Mouse (Mus musculus) hindbrain, embryonic 14.5 days (tissue): ENCODE measurements around the gene Ajm1. TPM values are rescaled to one million over a fixed set of nuclear protein-coding genes. Genes with fewer than 3 reads are reported as not detected.

Experiments used
- ATAC-seq: fragments of 200-750 bp; cut with Nextera tagmentation; 2 replicates; pipeline ENCODE4 v1.8.0; 2017; ENCODE audit warnings: moderate number of reproducible peaks, mild to moderate bottlenecking, moderate TSS enrichment, moderate library complexity; ENCODE audit not compliant: low FRiP score
- DNase-seq: peaks from one replicate; pipeline ENCODE4 v3.0.0-alpha.2; 2015; ENCODE audit warnings: low spot score
- H3K27ac ChIP-seq: fragments of 300-500 bp; sonication (generic); 2 replicates; pipeline ENCODE4 v1.5.1; 2014; ENCODE audit warnings: mild to moderate bottlenecking, moderate library complexity
- H3K27me3 ChIP-seq: fragments of 300-500 bp; sonication (generic); 2 replicates; pipeline ENCODE4 v1.6.1; 2014; ENCODE audit warnings: mild to moderate bottlenecking, low read length, mixed read lengths; ENCODE audit not compliant: control insufficient read depth, insufficient read depth
- H3K36me3 ChIP-seq: fragments of 300-500 bp; sonication (generic); replicated peaks from 2 replicates; pipeline ENCODE4 v1.6.1; 2014; ENCODE audit not compliant: control insufficient read depth, insufficient read depth
- H3K4me1 ChIP-seq: fragments of 300-500 bp; sonication (generic); replicated peaks from 2 replicates; pipeline ENCODE4 v1.6.1; 2014; ENCODE audit warnings: antibody characterized with exemption, low read length, mixed read lengths; ENCODE audit not compliant: control insufficient read depth, insufficient read depth
- H3K4me2 ChIP-seq: fragments of 300-500 bp; sonication (generic); replicated peaks from 2 replicates; pipeline ENCODE4 v1.6.1; 2014; ENCODE audit warnings: mild to moderate bottlenecking, moderate library complexity
- H3K4me3 ChIP-seq: fragments of 300-500 bp; sonication (generic); replicated peaks from 2 replicates; pipeline ENCODE4 v1.5.1; 2014; ENCODE audit warnings: mild to moderate bottlenecking, low read length
- H3K9ac ChIP-seq: fragments of 300-500 bp; sonication (generic); 2 replicates; pipeline ENCODE4 v1.6.1; 2014
- H3K9me3 ChIP-seq: fragments of 300-500 bp; sonication (generic); 2 replicates; pipeline ENCODE4 v1.6.1; 2016; ENCODE audit warnings: low read length; ENCODE audit not compliant: control insufficient read depth
- WGBS: fragments of 180-500 bp; shearing (Covaris S2); extraction: QIAGEN DNeasy Blood & Tissue Kit; methylation state at CpG from one replicate; pipeline ENCODE4 v1.1.7; 2014; 5-methylcytosine and 5-hydroxymethylcytosine counted together
- polyA plus RNA-seq: library from polyadenylated mRNA; unstranded; fragments of >200 nt; fragmentation: Nextera tagmentation; extraction: Ambion mirVana; gene quantifications from 2 replicates; pipeline ENCODE4 v1.2.1, GENCODE M21; 2014

Ajm1 gene
- 10.8 and 12.7 TPM in 2 replicates for polyA plus RNA-seq

GRCm38 (mm10) chr2:25581294-25581864 is at the start of gene Ajm1:
Gene Ajm1 (minus strand): TSS chr2:25581757.
- WGBS, result 7% methylated on average over 19 of the region's 19 CpGs
- H3K9me3 ChIP-seq, result no peaks in the 10 kb centered on the region
- peaks cover 48% of the 10 kb centered on the region for H3K36me3 ChIP-seq
- DNase-seq (peak; percentile 90), ATAC-seq (peak; percentile 83)
- peak within 1 kb of the TSS; percentile 54 for H3K27ac ChIP-seq
- H3K9ac ChIP-seq, result peak within 1 kb of the TSS; percentile 60
- peaks cover 32% of the 10 kb centered on the region for H3K4me1 ChIP-seq
- H3K4me3 ChIP-seq, result peak within 1 kb of the TSS; percentile 44
- peak within 1 kb of the TSS; percentile 54 for H3K4me2 ChIP-seq
- peaks cover 46% of the 10 kb centered on the region for H3K27me3 ChIP-seq

- Histone ChIP-seq H3K9ac (no peak overlapping the region), H3K9me3 (no peaks in the 10 kb centered on the region), H3K27me3 (no peaks in the 10 kb centered on the region), H3K27ac (no peak overlapping the region), H3K4me2 (no peak overlapping the region), H3K4me3 (no peak overlapping the region), H3K4me1 (no peaks in the 10 kb centered on the region), H3K36me3 (no peaks in the 10 kb centered on the region)
- no peak for DNase-seq
- ATAC-seq, result no peak
- 31% methylated on average over 4 of the region's 4 CpGs for WGBS
These were observed 47.2 kb upstream of the Ajm1 start for GRCm38 (mm10) chr2:25628738-25629137.

- H3K9me3 ChIP-seq, result no peaks in the 10 kb centered on the region
- DNase-seq (no peak), ATAC-seq (no peak)
- H3K27me3 ChIP-seq, result no peaks in the 10 kb centered on the region
- no peak within 1 kb of the TSS for H3K9ac ChIP-seq
- no peak within 1 kb of the TSS for H3K27ac ChIP-seq
- H3K4me1 ChIP-seq, result no peaks in the 10 kb centered on the region
- no peaks in the 10 kb centered on the region for H3K36me3 ChIP-seq
- WGBS, result 83% methylated on average over 6 of the region's 6 CpGs
- H3K4me2 ChIP-seq, result no peak within 1 kb of the TSS
- no peak within 1 kb of the TSS for H3K4me3 ChIP-seq
These were observed 46.3 kb upstream of the Ajm1 start, which contains the start of gene Fcna for GRCm38 (mm10) chr2:25627811-25628210. Gene Fcna (minus strand): TSS chr2:25628030.

- WGBS, result 59% methylated on average over 5 of the region's 5 CpGs
- Histone ChIP-seq H3K27ac (no peak overlapping the region), H3K9me3 (no peaks in the 10 kb centered on the region), H3K4me1 (peaks cover 5% of the 10 kb centered on the region; the same call in 1 of the 2 replicates), H3K4me3 (no peak overlapping the region), H3K9ac (no peak overlapping the region), H3K36me3 (no peaks in the 10 kb centered on the region), H3K27me3 (no peaks in the 10 kb centered on the region), H3K4me2 (no peak overlapping the region)
- DNase-seq (no peak), ATAC-seq (no peak)
These were observed 44.4 kb upstream of the Ajm1 start for GRCm38 (mm10) chr2:25625986-25626385.

- Histone ChIP-seq H3K4me1 (peaks cover 7% of the 10 kb centered on the region; the same call in 1 of the 2 replicates), H3K36me3 (no peaks in the 10 kb centered on the region), H3K27ac (peak within 1 kb of the TSS; percentile 46; the same call in 1 of the 2 replicates), H3K27me3 (peaks cover 18% of the 10 kb centered on the region), H3K9me3 (no peaks in the 10 kb centered on the region), H3K4me3 (peak within 1 kb of the TSS; percentile 42), H3K4me2 (peak within 1 kb of the TSS; percentile 62), H3K9ac (peak within 1 kb of the TSS; percentile 69)
- ATAC-seq (peak; percentile 95), DNase-seq (peak; percentile 76)
- 7% methylated on average over 34 of the region's 34 CpGs for WGBS
These were observed 40.0 kb upstream of the Ajm1 start, which contains the start of gene Tmem141 for GRCm38 (mm10) chr2:25621229-25622200. Gene Tmem141 (minus strand): TSS chr2:25622005.

- Histone ChIP-seq H3K9ac (0 out of 2 replicates have a peak overlapping the region, but pooled peaks have one; percentile 69), H3K4me1 (peaks cover 7% of the 10 kb centered on the region; the same call in 1 of the 2 replicates), H3K4me3 (peak overlapping the region; percentile 42), H3K27ac (no peak overlapping the region), H3K36me3 (no peaks in the 10 kb centered on the region), H3K27me3 (peaks cover 24% of the 10 kb centered on the region), H3K4me2 (peak overlapping the region; percentile 62), H3K9me3 (no peaks in the 10 kb centered on the region)
- DNase-seq (no peak), ATAC-seq (no peak)
- WGBS, result 85% methylated on average over 4 of the region's 4 CpGs
These were observed 39.3 kb upstream of the Ajm1 start for GRCm38 (mm10) chr2:25620852-25621228.

- ATAC-seq (no peak), DNase-seq (no peak)
- peaks cover 7% of the 10 kb centered on the region; the same call in 1 of the 2 replicates for H3K4me1 ChIP-seq
- no peak overlapping the region for H3K4me2 ChIP-seq
- H3K27me3 ChIP-seq, result peaks cover 29% of the 10 kb centered on the region
- H3K4me3 ChIP-seq, result no peak overlapping the region
- H3K27ac ChIP-seq, result no peak overlapping the region
- H3K9ac ChIP-seq, result no peak overlapping the region
- 84% methylated on average over 6 of the region's 6 CpGs for WGBS
- H3K9me3 ChIP-seq, result no peaks in the 10 kb centered on the region
- H3K36me3 ChIP-seq, result no peaks in the 10 kb centered on the region
These were observed 38.8 kb upstream of the Ajm1 start for GRCm38 (mm10) chr2:25620386-25620785.

GRCm38 (mm10) chr2:25617578-25617977 is 36.0 kb upstream of the Ajm1 start, which contains the start of gene Ccdc183:
Gene Ccdc183 (minus strand): TSS chr2:25617678.
- H3K4me3 ChIP-seq, result no peak within 1 kb of the TSS
- 74% methylated on average over 3 of the region's 3 CpGs for WGBS
- no peaks in the 10 kb centered on the region for H3K36me3 ChIP-seq
- peaks cover 41% of the 10 kb centered on the region for H3K27me3 ChIP-seq
- H3K27ac ChIP-seq, result no peak within 1 kb of the TSS
- no peaks in the 10 kb centered on the region for H3K9me3 ChIP-seq
- peaks cover 7% of the 10 kb centered on the region; the same call in 1 of the 2 replicates for H3K4me1 ChIP-seq
- no peak for ATAC-seq
- no peak within 1 kb of the TSS for H3K4me2 ChIP-seq
- no peak within 1 kb of the TSS for H3K9ac ChIP-seq
- DNase-seq, result no peak

GRCm38 (mm10) chr2:25616398-25616797 is 34.8 kb upstream of the Ajm1 start:
- Histone ChIP-seq H3K27me3 (peaks cover 41% of the 10 kb centered on the region), H3K4me3 (no peak overlapping the region), H3K36me3 (no peaks in the 10 kb centered on the region), H3K9ac (no peak overlapping the region), H3K4me1 (peaks cover 6% of the 10 kb centered on the region; the same call in 1 of the 2 replicates), H3K4me2 (no peak overlapping the region), H3K27ac (no peak overlapping the region), H3K9me3 (no peaks in the 10 kb centered on the region)
- DNase-seq, result no peak
- 17% methylated on average over 22 of the region's 22 CpGs for whole genome bisulfite sequencing
- no peak for ATAC-seq
